Mouse (Mus musculus) embryo, embryonic 9.5 days (tissue): ENCODE measurements at regions not wholly inside any gene's neighbourhood (a gene's known extent, or its start where the extent isn't known, plus 50 kb on each side); places are given as distances from the start of the nearest gene placed in this dataset.
"Not testable (repeated sequence)": the region's sequence is repeated elsewhere in the genome, so short reads cannot be mapped to it uniquely, and the experiment has no call there.

Experiments
- DNase-seq: peaks from one replicate; pipeline ENCODE4 v3.0.0-alpha.2; 2017; ENCODE audit errors: extremely low spot score

DNA sequence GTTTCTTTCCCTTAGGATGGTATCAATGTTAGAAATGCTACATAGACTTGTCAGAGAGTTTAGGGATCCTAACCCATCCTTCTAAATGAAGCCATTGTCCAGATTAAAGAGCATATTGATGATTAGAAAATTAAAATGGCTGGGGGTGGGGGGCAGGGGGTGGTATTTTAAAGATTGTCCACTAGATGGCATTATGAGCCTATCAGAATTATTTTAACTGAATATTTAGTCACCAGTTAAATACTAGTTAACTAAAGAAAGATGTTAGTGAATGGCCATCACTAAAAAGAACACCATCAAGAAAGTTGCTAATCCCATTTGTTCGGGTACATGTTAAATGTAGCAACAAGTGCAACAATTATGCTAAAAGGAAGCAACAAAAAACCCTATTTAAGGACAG, 1909.6 kb upstream of the 5930422O12Rik start:
- no peak for DNase-seq

DNA sequence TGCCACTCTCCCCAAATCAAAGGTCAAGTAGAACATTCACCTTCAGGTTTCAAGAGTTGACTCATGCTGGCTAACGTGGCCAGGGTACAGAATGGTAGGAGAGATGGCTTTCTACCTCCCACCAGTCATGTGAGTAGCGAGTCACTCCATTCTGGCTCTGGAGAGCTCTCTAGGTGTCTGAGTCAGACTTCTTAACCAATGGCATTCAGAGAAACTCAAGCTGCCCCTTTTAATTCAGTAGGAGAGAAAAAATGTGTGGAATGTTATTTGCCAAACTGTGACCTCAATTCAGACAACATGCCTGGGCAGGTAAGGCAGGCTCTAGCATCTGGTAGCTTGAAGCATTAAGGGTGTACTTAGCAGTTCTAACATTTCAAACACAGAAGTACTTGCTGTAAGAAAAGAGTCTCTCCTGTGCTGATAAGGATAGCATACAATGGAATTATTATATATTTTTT, 1907.5 kb upstream of the 5930422O12Rik start:
- no peak for DNase-seq

DNA sequence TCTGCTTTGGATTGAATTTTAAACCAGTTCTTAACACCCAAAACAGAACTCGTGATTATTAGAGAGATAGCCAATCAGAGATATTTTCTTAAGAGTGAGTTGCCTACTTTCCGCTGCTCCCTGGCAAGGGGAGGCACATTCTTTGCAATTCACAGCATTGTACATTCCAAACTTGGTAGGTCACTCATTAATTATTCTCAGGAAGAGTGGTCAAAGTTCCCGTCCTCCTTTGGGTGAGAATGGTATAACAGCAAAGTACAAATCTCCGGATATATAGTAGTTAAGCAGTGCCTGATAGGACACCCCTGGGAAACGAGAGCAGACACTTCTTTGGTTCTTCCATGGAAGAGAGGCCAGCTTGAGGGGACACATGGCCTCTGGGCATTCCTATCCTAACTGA, 1903.4 kb upstream of the 5930422O12Rik start:
- no peak for DNase-seq

DNA sequence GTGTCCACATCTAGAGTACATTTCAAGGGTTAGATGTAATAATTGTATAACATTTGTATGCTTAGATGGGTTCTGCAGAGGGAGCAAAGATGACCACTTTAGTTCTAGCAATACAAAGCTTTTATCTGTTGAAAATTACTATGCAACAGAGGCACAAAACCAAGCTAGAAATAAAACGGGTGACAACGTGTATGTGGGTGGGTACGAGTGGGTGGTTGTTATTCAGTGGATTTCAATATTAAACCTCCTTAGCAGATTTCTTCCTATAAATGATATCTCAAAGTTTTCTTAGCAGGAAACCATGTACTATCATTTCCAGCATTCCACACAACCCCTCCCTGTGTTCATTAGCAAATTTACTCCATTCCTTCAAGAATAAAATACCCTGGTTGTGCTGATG, 1889.3 kb upstream of the 5930422O12Rik start:
- DNase-seq, result no peak

DNA sequence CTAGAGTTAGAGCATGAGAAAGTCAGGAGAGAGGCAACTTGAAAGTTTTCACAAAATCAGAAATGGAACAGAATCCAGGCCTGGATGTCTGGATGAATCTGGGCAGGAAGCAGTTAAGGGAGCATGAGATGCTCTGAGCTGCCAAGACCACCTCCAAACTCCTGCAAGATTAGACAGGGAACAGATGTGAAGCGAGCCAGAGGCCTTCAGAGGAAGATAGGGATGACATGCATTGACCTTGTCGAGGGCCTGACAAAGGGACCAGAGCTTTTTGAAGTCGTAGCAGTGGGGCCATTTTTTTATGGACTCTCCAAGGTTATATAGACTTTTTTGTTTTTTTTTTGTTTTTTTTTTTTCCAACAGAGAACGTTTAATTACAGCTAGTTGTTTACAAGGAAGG, 1886.9 kb upstream of the 5930422O12Rik start:
- no peak for DNase-seq

DNA sequence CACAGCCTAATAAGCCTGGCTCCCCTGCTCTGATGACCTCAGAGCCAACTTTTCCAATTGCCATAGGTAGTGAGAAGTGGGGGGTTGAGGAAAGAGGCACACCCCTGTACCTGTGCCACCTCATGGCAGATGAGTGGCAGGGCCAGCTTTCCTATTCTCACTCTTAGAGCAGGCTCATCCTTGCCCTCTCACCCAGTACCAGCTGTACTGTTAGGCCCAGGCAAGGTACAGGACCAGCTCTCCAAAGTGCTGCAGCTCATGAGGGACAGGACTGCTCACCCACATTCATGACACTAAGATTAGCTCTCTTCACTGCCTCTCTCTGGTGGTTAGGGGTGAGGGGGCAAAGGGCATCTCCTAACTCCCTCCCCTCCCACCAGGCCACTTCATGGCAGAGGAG, 1854.4 kb upstream of the 5930422O12Rik start:
- DNase-seq, result no peak

DNA sequence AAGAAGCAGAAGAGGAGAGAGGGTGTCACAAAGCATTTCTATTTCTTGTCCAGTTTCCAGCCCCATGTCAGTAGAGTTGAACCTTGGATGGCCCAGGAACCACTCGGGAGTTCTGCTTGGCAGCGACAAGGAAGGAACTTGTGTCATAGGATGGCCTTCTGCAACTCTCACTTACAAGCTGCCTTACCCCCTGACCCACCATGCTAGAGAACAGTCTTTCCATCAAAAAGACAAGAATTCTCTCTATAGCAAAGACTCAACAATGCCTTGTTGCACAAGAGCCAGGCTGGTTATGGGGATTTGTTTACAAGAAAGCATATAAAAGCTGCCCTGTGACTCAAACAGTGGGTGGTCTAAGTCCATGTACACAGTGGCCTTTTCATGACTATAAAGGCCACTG, 1852.4 kb upstream of the 5930422O12Rik start:
- DNase-seq, result no peak

DNA sequence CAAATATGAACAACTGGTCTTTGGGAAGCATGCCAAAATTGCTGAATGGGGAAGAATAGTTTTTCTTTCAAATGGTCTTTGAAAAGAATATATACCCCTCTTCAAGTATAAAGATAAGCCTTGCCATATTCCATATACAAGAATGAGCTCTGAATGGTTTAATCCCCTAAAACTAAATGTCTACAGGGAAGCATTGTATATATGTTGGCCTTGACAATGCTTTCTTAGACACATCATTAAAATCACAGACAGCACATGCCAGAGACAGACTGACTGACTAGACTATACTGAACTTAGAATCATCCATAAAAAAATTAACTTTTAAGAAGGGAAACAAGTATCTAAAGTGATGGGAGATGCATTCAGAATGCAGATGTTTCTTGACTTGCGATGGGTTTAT, 1843.8 kb upstream of the 5930422O12Rik start:
- DNase-seq, result no peak

DNA sequence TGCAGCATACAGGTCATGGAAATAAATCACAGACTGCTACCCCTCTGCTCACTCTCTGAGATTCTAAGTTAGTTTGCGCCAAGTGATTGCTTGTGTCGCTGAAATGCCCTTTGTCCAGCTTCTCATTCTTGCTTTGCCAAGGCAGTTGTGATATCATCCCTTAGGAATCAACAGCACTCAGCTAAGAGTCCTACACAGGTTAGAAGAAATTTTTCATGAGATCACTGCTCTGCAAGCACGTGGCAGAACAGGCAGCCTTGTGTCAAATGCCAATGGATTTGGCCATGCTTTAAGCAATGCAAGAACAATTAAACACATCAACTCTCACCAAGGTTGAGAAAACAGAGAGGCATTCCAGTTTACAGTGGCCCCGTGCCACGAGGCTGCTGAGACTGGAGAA, 1829.0 kb upstream of the 5930422O12Rik start:
- no peak for DNase-seq

DNA sequence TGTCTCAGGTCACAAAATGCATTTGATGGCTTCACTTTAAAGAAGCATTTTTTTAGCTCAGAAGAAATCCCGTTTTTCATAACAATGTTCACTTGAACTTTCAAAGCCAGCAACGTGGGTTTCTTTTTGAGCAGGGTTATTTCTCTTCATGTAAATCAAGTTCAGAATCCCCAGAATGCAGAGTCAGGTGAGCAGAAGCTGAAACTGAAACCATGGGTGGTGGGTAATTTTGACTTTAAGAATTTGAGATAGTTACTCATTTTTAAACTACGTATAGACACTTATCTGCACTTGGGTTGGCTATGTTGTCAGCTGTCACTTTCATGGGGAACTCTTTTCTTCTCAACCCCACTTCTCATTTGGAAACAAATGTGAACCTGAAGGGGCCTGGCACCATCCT, 1827.5 kb upstream of the 5930422O12Rik start:
- DNase-seq, result no peak

DNA sequence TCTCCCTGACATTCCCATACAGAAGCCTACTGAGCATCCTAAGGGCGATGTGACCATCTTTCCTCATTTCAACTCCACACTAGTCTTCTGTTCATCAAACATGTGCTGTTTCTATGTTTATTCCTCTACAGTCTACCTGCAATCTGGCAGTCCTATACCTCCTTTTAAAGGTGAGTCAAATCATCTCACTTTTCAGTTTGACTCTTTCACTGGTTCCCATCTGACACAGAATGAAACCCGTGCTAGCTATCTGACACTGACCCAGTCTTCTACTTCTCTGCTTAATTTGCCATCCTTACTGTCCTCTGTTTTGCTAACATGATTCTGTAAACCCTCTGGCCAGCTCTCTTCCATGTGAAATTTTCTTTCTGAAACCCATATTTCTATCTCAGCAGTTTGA, 1812.0 kb upstream of the 5930422O12Rik start:
- no peak for DNase-seq

DNA sequence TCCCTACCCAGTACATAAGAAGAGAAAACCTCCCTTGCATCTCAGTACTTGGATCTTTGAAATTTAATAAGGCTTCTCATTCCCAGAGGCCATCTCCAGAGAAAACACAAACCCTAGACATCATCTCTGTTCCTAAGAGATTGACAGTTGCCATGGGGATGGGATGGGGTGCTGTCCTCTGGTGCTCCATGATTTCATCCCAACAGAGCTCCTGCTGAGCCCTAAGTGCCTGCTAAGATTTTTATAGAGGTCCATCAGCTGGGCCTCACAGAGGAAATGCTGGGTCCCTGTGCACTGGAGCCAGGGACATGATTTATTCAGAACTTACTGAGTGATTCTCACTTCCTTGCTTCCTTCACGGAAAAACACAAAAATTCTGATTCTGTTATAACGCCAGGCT, 1800.8 kb upstream of the 5930422O12Rik start:
- DNase-seq, result no peak

DNA sequence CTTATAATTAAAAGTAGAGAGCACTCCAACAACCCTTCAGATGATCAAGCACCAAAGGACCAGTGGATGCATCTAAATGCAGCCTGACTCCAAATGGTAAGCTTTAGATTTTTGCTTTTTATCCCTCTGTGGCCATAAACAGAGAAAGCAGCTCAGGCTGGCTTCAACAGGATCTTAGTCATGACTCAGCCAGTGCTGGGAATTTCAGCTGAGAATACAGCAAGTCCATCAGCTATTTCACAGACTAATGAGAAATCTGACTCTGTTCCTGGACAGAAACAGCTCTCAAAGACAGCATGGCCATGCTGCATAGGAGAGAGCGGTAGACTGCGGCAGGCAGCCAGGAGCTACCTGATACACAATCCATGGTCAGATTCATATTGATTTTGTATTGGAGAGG, 1800.4 kb upstream of the 5930422O12Rik start:
- DNase-seq, result no peak

DNA sequence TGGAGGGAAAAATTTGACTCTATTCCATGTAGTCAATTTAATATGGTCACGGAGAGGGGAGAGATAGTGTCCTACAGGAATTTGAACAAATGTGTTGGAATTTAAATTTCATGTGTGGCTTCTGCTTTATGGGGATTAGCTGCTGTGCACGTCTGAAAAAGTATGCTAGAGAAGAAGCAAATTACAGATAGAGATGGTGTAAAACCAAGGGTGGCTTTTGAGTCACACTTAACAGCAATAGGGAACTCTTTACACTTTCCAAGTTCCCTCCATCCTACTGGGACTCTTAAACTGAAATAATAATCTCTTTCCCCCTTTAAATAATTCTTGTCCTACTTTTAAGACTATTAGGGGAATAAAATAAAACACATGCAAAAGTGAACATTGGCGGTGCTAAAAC, 1790.1 kb upstream of the 5930422O12Rik start:
- DNase-seq, result no peak

DNA sequence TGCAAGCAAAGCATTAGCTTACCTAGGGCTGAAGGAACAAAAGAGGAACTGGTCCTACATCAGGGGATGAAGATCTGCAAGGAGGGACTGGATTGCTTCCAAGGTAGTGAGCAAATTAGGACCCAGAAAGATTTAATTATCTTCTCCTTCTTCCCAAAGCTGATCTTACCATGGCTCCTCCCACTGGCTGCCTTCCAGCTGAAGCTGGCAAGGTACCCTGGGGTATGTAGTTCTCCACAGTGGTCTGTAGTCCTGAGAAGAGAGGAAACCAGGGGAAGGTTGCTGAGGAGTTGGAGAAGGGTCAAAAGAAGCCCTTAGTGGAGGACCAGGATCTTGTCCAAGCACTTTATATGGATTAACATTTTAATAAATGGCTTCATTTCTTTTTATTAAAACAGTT, 1764.8 kb upstream of the 5930422O12Rik start:
- no peak for DNase-seq

DNA sequence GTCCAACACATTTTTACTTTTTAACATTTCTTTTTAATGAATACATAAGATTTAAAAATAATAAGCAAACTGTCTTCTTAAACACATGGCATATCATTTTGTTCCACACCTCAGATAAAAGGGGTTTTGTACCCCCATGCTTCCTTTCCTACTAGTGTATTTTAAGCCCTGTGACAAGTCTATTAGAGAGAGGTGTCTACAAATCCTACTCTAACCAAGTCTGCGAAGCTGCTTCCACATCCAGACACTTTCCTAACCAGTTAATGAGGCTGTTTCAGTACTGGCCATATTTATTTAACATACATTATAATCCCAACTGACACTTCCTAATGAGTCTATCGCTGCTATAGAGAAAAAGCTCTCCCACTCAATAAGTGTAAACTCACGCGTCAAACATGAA, 1763.0 kb upstream of the 5930422O12Rik start:
- no peak for DNase-seq

DNA sequence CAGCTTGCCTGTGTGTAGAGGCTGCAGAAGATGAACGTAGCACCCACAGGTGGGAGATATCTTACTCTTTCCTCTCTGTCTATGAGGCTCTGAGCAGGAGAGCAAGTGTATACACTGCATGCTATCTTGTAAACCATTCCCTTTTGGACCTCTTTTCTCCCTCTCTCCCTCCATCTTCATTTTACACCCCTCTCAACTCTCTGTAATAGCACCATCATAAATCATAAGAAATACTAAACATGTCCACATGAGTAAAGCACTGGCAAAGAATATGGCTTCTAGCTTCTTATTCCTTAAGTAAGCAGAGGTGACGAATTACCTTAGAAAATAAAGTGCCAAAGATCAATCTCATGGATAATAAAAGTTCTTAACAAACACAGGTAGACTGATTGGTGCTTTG, 1724.3 kb upstream of the 5930422O12Rik start:
- no peak for DNase-seq

DNA sequence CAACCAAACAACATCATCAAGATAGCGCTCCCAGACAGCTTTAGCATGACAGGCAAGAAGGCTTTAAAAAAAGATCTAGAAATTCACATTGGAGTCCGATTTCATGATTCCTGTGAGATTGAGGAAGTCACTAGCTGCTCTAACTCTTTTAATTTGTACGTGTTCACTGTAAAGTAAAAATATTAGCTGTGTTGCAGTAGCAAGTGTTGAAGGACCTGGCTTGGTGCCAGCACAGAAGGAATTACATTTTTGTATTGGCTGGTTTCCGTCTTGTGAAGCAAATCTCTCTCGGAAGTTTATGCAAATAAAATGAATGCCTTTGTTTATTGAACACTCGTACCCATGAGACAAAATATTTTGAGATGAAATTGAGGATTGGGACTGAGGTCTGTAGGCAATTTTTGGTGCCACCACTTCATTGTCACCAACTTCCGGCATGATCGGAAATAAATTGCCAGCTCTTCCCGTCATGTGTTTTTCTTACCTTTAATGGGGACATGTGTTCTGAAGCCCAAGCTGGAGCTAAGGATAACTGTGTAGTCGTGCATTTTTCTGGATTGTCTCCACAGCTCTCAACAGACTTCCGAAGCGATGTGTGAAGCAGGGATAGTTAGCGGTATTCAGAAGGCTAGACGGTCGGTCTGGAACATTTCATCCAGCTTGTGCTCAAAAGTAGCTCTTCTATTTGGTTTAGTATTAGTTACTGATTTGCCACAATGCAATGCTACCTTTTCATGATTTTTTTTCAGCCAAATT, 1715.0 kb upstream of the 5930422O12Rik start:
- no peak for DNase-seq

DNA sequence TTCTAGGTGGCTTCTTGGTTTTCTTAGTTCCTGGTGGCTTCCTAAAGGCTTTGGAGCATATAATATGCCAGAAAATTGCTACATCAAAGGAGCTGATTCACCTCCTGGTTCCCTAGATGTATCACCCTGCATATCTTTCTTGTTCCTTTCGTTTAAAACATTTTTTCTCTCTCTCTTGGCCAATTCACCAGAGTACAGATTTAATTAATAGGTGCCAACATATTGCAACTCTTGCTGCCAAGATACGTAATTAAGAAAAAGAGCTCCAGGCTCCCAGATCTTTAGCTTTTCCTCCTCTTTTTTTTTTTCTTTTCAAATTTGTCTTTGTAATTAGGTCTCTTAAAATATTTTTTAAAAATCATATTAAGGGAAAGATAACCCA, 1714.4 kb upstream of the 5930422O12Rik start:
- no peak for DNase-seq

DNA sequence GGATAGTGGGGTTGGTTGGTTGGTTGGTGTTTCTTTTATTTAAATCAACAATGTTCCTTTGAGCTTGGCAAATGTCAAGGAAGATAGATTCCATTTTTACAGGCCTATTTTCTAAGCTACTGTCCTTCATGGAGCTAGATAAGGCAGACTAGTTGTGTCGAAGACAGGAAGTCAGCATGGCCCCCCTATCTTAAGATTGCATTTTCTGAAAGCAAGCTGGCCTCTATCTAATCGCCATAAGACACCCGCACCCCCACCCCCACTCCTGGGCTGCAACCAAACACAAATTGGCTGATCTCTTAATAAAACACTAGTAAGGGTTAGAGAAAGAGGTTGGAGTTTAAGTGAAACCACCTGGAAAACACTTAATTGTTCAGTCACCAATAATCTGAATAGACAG, 1708.5 kb upstream of the 5930422O12Rik start:
- DNase-seq, result no peak

DNA sequence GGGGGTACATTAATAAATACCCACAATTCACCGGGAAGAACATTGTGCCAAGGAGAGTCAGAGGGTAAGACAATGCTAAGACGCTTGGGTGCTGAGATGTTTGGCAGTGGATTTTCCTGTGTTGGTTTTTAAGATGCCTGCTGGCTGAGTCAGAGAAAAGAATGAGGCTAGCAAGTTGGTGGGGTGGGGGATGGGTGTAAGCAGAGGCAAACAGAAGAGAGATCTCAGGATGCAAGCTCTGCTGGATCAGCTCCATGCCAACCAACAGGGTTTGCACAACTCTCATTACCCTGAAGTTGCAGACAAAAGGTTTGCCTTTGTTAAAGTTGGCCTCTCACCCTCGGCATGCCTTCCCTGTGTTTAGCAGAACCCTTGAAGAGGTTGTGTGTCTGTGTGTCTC, 1707.9 kb upstream of the 5930422O12Rik start:
- DNase-seq, result peak; percentile 30

DNA sequence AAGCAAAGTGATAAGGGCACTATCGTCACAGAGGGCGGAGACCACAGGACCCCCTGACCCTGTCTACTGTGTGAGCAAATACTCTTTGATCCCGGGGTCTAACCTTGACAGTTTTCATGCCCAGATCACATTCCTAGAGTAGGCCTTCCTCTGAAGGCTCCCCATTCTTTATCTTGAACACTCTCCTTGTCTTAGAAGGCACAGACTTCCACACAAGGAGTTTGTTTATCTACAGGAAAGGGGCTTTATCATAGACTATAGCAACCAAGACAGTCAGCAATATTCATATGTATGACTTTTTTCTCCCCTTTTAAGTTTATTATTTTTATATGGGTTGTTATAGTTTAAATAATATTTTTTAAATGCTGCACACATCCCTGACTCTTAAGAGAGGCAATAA, 1703.1 kb upstream of the 5930422O12Rik start:
- DNase-seq, result no peak

DNA sequence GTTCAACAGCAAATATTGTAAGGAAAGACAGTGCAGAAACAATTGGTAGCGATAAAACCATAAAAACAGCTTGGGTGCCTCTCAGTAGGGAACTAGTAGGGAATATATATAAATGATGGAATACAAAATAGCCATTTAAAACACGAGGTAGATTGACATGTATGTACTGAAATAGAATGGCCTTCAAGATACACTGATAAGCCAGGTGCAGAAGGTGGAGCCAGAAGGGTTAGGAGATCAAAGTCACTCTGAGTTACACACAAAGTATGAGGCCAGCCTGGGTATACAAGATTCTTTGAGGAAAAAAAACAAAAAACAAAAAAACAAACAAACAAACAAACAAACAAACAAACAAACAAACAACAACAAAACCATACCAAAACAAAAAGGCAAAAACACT, 1692.9 kb upstream of the 5930422O12Rik start:
- no peak for DNase-seq

DNA sequence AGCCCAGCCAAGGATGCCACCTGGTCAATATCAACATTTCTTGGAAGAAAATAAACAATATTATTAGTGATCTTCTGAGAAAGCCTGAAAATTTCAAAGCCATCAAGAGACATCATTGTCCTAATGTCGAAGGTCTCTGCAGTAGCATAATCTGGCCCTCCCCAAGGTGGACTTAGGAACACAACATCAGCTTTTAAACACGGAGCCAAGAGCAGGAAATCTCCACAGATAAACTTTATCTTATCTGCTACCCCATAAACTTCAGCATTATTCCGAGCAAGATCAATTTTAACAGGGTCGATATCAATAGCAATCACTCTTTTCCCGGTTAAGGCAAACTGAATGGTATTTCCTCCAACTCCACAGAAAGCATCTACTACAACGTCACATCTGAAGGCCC, 1691.2 kb upstream of the 5930422O12Rik start:
- DNase-seq, result not testable (repeated sequence)
